In the genomic region with DNA sequence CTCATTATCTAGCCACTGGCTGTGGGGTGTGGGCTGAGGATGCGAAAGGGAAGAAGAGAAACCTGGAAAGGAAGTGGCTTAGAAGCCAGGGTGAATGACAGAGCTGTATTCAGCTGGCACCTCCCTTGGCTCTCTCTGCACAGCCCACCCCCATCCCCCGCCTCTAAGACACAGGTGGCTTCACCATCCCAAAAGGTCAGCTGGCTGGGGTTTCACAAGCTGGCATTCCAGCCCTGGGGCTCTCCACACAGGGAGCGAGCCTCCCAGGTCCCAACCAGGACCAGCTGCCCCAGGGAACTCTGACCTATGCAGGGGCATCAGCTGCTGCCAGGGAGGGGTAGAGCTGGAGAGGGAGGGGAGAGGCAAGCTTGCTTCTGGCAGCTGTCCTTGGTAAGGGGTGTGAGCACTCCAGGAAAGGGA, we compare ENCODE assay signal across 8 mouse cellular contexts.
DNase-seq lines count a peak whose midpoint lies in the region; ATAC-seq lines count a peak whose summit lies in the region.

No protein-coding gene starts in this region.

- WGBS in liver, embryonic 13.5 days (ENCODE audit: insufficient replicate concordance) = 42% methylated on average over 3 of the region's 3 CpGs
- WGBS in embryonic facial prominence, embryonic 14.5 days = 48% methylated on average over 3 of the region's 3 CpGs

- no peak for DNase-seq in liver, embryonic 13.5 days
- no peak for DNase-seq in liver
- peak; percentile 79 for DNase-seq in embryonic facial prominence, embryonic 14.5 days (ENCODE audit: low spot score)
- peak; percentile 17 for DNase-seq in retina, embryonic 14.5 days (ENCODE audit: low spot score)
- no peak for DNase-seq in Muller cell, postnatal 12 days (ENCODE audit: inconsistent ontology term)
- DNase-seq in cerebellum, postnatal 36 days = no peak
- DNase-seq in adrenal gland, postnatal 4 days (ENCODE audit: low spot score in 2 of 2) = no peak

- no peaks in the 10 kb centered on the region for H3K27me3 ChIP-seq in liver, embryonic 13.5 days
- H3K27me3 ChIP-seq in embryonic facial prominence, embryonic 14.5 days (replicated peaks; ENCODE audit: control insufficient read depth, insufficient read depth, low read length) = no peaks in the 10 kb centered on the region

- ATAC-seq in liver, embryonic 13.5 days (ENCODE audit: low read depth) = 0 out of 2 replicates have a peak, but pooled peaks have one; percentile 34
- peak; percentile 65 for ATAC-seq in embryonic facial prominence, embryonic 14.5 days (ENCODE audit: low read depth)
- peak; percentile 60 for ATAC-seq in inflammation-experienced regulatory T-cells, adult 6 months

- H3K36me3 ChIP-seq in liver, embryonic 13.5 days = no peaks in the 10 kb centered on the region
- no peaks in the 10 kb centered on the region for H3K36me3 ChIP-seq in embryonic facial prominence, embryonic 14.5 days (ENCODE audit: control insufficient read depth, insufficient read depth, low read length)

- H3K4me3 ChIP-seq in liver, embryonic 13.5 days (replicated peaks) = no peak overlapping the region
- H3K4me3 ChIP-seq in embryonic facial prominence, embryonic 14.5 days (ENCODE audit: low read depth, low read length) = no peak overlapping the region

- no peaks in the 10 kb centered on the region for H3K9me3 ChIP-seq in liver, embryonic 13.5 days (replicated peaks)
- no peaks in the 10 kb centered on the region for H3K9me3 ChIP-seq in embryonic facial prominence, embryonic 14.5 days (ENCODE audit: control insufficient read depth, low read length)

- no peak overlapping the region for H3K9ac ChIP-seq in liver, embryonic 13.5 days
- H3K9ac ChIP-seq in embryonic facial prominence, embryonic 14.5 days (ENCODE audit: low read depth, low read length) = no peak overlapping the region

- no peak overlapping the region for H3K27ac ChIP-seq in liver, embryonic 13.5 days
- H3K27ac ChIP-seq in embryonic facial prominence, embryonic 14.5 days (replicated peaks; ENCODE audit: low read depth, low read length) = no peak overlapping the region

- H3K4me1 ChIP-seq in liver, embryonic 13.5 days (replicated peaks) = peaks cover 15% of the 10 kb centered on the region
- H3K4me1 ChIP-seq in embryonic facial prominence, embryonic 14.5 days (ENCODE audit: control insufficient read depth, insufficient read depth, low read length) = peaks cover 37% of the 10 kb centered on the region

- no peak overlapping the region for H3K4me2 ChIP-seq in liver, embryonic 13.5 days
- H3K4me2 ChIP-seq in embryonic facial prominence, embryonic 14.5 days (ENCODE audit: low read depth, low read length) = no peak overlapping the region

Comparison
In these comparisons a context has a peak if more than half of its experiments do, and no peak if none do; other contexts are left out.
1. DNase-seq: peak in embryonic facial prominence, embryonic 14.5 days (single experiment) and retina, embryonic 14.5 days (single experiment); none in liver, embryonic 13.5 days (single experiment), liver (single experiment), Muller cell, postnatal 12 days (single experiment), cerebellum, postnatal 36 days (0 of 2) and adrenal gland, postnatal 4 days (0 of 2).
2. Peak in every context shown above with its lines, with median percentiles within 50 percentile points of each other: ATAC-seq.